In genomic region chr13:29199679-29200078, GRCm38 (mm10) we compare ENCODE assay signal across 10 mouse cellular contexts.
DNase-seq lines count a peak whose midpoint lies in the region; ATAC-seq and TF ChIP-seq lines count a peak whose summit lies in the region.
"Had no signal": no experiment of that assay in that cellular context is flagged by ENCODE, and none has a peak within 500 bp of the region (broad histone marks: within the 10 kb centered on the region; RNA-seq: fewer than 3 reads in every experiment).

No protein-coding gene starts in this region.

- 0 out of 2 replicates have a peak, but pooled peaks have one; percentile 55 for ATAC-seq in intestine, embryonic 14.5 days (replicated peaks; ENCODE audit: low FRiP score, low TSS enrichment, low read depth)
- no peak for ATAC-seq in intestine, postnatal 0 days
- no peak for ATAC-seq in forebrain, embryonic 15.5 days (replicated peaks)

- no peak overlapping the region for H3K9ac ChIP-seq in intestine, embryonic 14.5 days (ENCODE audit: low read length)
- no peak overlapping the region for H3K9ac ChIP-seq in intestine, postnatal 0 days (ENCODE audit: low read depth, low read length)
- H3K9ac ChIP-seq in forebrain, embryonic 15.5 days (replicated peaks), result no peak overlapping the region
- H3K9ac ChIP-seq: liver, embryonic 15.5 days; neural tube, embryonic 15.5 days had no signal

- peaks cover 3% of the 10 kb centered on the region; the same call in 1 of the 2 replicates for H3K4me1 ChIP-seq in intestine, embryonic 14.5 days (replicated peaks; ENCODE audit: control insufficient read depth, insufficient read depth, low read length)
- H3K4me1 ChIP-seq in intestine, postnatal 0 days (replicated peaks; ENCODE audit: control insufficient read depth, insufficient read depth, low read length), result 0 out of 2 replicates have a peak, but pooled peaks cover 2% of the 10 kb centered on the region
- peaks cover 36% of the 10 kb centered on the region for H3K4me1 ChIP-seq in forebrain, embryonic 15.5 days
- H3K4me1 ChIP-seq: liver, embryonic 15.5 days had no signal

- WGBS in intestine, embryonic 14.5 days, result 42% methylated on average over 6 of the region's 6 CpGs
- 42% methylated on average over 6 of the region's 6 CpGs for WGBS in intestine, postnatal 0 days
- WGBS in forebrain, embryonic 15.5 days, result 60% methylated on average over 6 of the region's 6 CpGs

- no peak overlapping the region for H3K4me2 ChIP-seq in intestine, embryonic 14.5 days (ENCODE audit: low read length)
- H3K4me2 ChIP-seq in intestine, postnatal 0 days (replicated peaks; ENCODE audit: low read depth), result no peak overlapping the region
- no peak overlapping the region for H3K4me2 ChIP-seq in forebrain, embryonic 15.5 days (replicated peaks)
- H3K4me2 ChIP-seq: liver, embryonic 15.5 days; neural tube, embryonic 15.5 days had no signal

- H3K4me3 ChIP-seq in intestine, embryonic 14.5 days (ENCODE audit: low read depth, low read length), result no peak overlapping the region
- no peak overlapping the region for H3K4me3 ChIP-seq in intestine, postnatal 0 days (ENCODE audit: low read depth, low read length)
- H3K4me3 ChIP-seq in forebrain, embryonic 15.5 days, result no peak overlapping the region
- H3K4me3 ChIP-seq: liver, embryonic 15.5 days; neural tube, embryonic 15.5 days had no signal

- no peak for DNase-seq in intestine, embryonic 14.5 days (ENCODE audit: low spot score)
- DNase-seq in adrenal gland, adult (ENCODE audit: inconsistent age in 2 of 2, low spot score in 1 of 2), result peak; percentile 85 to 89
- peak; percentile 80 for DNase-seq in heart, postnatal 4 days
- no peak for DNase-seq in Muller cell, postnatal 12 days (ENCODE audit: inconsistent ontology term)
- no peak for DNase-seq in layer of hippocampus, adult 9-10 months (ENCODE audit: low spot score)
- no peak for DNase-seq in left cerebral cortex, postnatal 36 days (ENCODE audit: low spot score in 2 of 2)

- intact Hi-C loops in left cerebral cortex, postnatal 36 days (cut with DNase I), result no loop called here

- H3K27ac ChIP-seq in intestine, embryonic 14.5 days (ENCODE audit: low read depth), result peak overlapping the region; percentile 9; the same call in 1 of the 2 replicates
- no peak overlapping the region for H3K27ac ChIP-seq in intestine, postnatal 0 days (ENCODE audit: low read depth, low read length)
- H3K27ac ChIP-seq in forebrain, embryonic 15.5 days (replicated peaks), result peak overlapping the region; percentile 63
- H3K27ac ChIP-seq: liver, embryonic 15.5 days; neural tube, embryonic 15.5 days had no signal

- TF ChIP-seq CTCF in intestine, postnatal 0 days (IDR thresholded peaks at IDR 0.05; ENCODE audit: low read depth), result no peak

- no peaks in the 10 kb centered on the region for H3K36me3 ChIP-seq in intestine, embryonic 14.5 days (ENCODE audit: control insufficient read depth, insufficient read depth, low read length)
- no peaks in the 10 kb centered on the region for H3K36me3 ChIP-seq in intestine, postnatal 0 days (ENCODE audit: control insufficient read depth, insufficient read depth)
- no peaks in the 10 kb centered on the region for H3K36me3 ChIP-seq in forebrain, embryonic 15.5 days
- H3K36me3 ChIP-seq: liver, embryonic 15.5 days; neural tube, embryonic 15.5 days had no signal

- no peaks in the 10 kb centered on the region for H3K27me3 ChIP-seq in intestine, embryonic 14.5 days (replicated peaks; ENCODE audit: control insufficient read depth, insufficient read depth, low read length)
- no peaks in the 10 kb centered on the region for H3K27me3 ChIP-seq in intestine, postnatal 0 days (replicated peaks; ENCODE audit: control insufficient read depth, insufficient read depth, low read length)
- no peaks in the 10 kb centered on the region for H3K27me3 ChIP-seq in forebrain, embryonic 15.5 days
- H3K27me3 ChIP-seq: liver, embryonic 15.5 days; neural tube, embryonic 15.5 days had no signal

- H3K9me3 ChIP-seq in intestine, embryonic 14.5 days (ENCODE audit: control insufficient read depth, low read length), result no peaks in the 10 kb centered on the region
- H3K9me3 ChIP-seq in intestine, postnatal 0 days (ENCODE audit: control insufficient read depth), result no peaks in the 10 kb centered on the region
- H3K9me3 ChIP-seq in forebrain, embryonic 15.5 days, result no peaks in the 10 kb centered on the region
- H3K9me3 ChIP-seq: liver, embryonic 15.5 days; neural tube, embryonic 15.5 days had no signal

Comparison
In these comparisons a context has a peak if more than half of its experiments do, and no peak if none do; other contexts are left out.
1. DNase-seq: peak in adrenal gland, adult (2 of 2) and heart, postnatal 4 days (single experiment); none in intestine, embryonic 14.5 days (single experiment), Muller cell, postnatal 12 days (single experiment), layer of hippocampus, adult 9-10 months (single experiment) and left cerebral cortex, postnatal 36 days (0 of 2).